Mouse (Mus musculus) spleen, postnatal 36 days (tissue): ENCODE measurements around the gene Zbtb44.

Experiments used
- DNase-seq, 2 experiments: peaks; one replicate each; pipeline ENCODE4 v3.0.0; 2022; ENCODE audit warnings: low spot score in 2 of 2, mixed read lengths in 1 of 2

The Zbtb44 gene

DNA sequence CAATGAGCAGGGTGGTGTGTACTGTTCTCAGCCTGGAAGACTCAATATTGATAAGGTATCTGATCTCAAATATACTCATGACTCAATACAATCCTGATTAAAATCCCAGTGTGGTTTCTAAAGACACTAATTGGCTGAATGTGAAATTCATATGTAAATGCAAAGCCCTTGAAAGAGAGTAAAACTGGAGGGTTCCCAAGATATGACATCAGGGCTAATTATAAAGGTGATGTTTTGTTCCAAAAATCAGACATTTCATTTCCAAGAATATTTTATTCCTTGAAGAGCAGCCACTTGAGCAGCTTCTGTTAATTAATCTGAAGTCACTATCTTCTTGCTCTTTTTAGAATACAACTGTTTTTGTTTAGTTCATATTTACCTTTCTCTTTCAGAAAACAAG lies 85.1 kb downstream of the Zbtb44 start:
- no peak for DNase-seq

DNA sequence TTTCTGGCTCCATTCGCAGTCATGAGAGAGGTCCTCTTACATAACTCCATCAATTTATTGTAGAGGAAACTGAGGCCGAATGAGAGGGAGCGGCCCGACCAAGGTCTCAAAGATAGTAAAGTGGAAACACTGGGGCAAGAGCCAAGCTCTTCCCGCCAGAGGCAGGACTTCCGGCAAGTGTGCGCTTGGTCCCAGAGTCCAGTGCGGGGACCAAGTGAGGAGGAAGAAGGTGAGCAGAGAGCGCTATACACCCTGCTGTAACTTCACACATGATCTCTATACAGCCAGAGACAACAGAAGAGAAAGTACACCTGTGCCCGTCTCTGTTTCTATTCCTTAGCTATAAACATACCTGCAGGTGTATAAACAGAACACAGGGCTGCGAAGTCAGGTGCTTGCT lies 86.6 kb downstream of the Zbtb44 start:
- no peak for DNase-seq

DNA sequence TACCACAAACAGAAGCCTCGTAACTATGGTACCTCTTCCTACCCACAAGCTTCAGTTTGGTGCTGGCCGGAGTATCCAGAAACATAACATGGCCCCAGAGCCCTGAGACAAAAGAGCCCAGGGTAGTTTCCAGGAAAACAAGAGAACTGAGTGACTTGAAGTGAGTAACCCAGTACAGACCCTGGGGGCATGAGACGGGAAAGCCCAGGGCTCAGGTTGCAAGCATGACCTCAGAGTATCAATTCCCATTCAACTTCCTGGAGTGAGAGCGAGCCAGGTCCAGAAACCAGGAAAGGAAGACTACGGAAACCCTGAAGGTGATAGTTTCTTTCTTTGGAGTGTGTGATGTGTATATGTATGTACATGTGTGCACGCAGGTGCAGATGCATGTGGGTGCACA lies 87.0 kb downstream of the Zbtb44 start:
- DNase-seq: no peak

DNA sequence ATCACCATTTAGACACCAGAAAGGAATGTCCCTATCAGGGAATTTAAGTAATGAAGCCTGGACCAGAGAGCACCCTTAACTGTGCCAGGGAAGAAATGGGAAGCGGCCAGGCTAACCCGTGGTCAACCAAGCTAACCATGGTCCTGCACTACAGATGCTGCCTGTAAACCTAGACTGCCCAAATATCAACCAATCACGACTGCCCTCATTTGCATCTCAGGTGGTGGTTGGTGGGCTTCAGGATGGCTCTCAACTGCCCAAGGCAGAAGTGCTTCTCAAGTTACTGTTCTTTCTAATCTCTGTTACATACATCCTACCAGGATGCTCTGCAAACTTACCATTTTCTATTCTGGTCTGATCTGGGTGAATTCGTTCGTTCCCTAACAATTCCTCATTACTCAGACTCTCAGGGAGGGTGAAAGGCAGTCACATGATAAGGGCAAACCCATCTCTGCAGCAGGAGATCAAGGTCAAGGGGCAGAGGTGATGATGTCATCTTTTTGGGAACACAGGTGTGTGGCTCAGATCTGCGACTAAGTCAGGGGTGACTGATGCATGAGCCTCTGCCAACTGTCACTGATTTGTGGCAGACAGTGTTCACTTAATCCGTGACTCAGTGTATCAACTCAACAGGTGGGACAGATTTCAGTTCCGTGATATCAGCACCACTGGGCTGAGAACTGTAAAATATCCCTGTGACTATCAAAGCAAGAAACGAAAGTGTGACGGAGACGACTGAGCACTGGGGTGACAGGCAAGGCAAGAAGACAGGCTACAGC lies 88.3 kb downstream of the Zbtb44 start:
- no peak for DNase-seq

DNA sequence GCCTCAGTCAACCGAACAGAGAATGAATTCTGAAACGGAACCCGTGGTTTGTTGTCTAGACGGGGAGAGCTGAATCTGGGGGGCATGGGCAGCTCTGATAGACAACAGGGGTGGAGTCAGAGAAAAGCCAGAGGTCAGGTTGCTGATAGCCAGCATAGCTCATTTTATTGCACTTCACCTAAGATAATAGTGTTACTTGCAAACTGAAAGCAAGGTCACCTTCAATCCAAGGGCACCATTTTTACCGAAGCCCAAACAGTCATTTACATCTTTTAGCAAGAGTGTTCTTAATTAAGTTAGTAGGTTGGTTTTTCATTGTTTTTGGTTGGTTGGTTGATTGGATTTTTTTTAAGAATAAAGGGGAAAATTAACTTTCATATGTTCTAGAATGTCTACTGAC lies 89.0 kb downstream of the Zbtb44 start:
- DNase-seq: no peak

DNA sequence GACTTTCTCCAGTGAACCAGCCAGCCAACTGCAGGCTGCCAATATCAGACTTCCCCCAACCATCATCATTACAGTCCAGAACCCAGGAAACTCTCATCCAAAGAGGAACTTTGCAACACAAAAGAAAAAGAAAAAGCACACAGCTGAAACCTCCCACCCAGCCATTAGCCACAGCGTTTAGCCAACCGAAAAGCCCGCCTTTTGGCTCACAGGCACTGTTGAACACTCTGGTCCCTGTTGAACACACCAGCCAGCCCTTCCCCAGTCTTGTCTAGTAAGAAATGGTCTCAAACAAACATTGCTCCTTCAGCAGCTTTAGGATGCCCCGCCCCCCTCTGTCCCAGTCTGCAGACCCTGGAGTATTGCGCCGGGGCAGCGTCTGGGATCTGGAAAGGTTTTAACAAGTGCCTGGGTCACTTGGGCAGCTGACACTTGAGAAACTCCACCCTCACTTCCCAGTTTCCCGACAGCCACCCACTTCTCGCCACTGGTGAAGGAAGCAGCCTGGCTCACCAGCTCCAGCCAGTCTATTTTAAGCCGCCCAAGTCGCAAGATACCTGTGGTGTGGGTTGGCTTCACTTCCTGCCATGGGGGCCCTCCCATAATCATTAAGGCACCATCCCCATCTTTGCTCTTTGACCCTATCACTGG lies 89.6 kb downstream of the Zbtb44 start:
- DNase-seq: no peak

DNA sequence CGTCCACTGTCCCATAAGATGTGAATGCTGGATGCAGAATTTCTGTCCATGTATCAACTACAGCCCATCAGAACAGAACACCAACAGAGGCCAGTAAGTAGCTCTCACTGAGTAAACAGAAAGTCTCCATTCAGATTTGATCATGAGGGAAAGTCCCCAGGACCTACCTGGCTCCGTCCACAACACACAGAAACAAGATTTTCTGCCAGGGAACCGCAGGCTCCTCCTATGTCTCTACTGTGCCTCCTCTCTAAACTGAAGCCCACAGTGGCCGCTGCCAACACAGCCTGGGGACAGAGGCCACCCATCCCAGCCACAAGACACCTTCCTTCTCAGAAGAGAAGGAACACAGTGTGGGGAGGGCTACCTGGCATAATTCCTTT lies 90.1 kb downstream of the Zbtb44 start:
- DNase-seq: no peak

DNA sequence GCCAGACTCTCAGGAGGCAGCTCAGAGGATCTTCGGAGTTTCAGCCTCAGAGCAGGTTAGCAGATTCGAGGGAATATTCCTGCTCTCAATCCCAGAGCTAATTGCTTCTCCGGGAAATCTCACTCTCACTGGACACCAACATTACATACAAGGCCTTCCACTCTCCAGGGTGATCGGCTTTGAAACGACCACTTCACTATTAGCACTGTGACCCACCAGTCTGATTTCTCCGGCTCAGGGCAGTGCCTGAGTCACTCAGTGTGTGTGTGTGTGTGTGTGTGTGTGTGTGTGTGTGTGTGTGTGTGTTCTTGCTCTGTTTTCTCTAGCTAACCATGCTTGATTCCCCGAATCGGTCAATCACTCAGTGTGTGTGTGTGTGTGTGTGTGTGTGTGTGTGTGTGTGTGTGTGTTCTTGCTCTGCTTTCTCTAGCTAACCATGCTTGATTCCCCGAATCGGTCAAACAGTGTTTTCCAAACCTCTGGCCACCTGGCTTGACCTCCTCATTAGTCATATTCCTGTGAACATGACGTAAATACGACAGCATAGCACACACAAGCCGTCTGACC lies 92.1 kb downstream of the Zbtb44 start:
- no peak for DNase-seq
